23 mouse cellular contexts compared by ENCODE assay signal in genomic region chrX:12263834-12264233, GRCm38 (mm10).
DNase-seq lines count a peak whose midpoint lies in the region; ATAC-seq and TF ChIP-seq lines count a peak whose summit lies in the region.
"Had no signal": no experiment of that assay in that cellular context is flagged by ENCODE, and none has a peak within 500 bp of the region (broad histone marks: within the 10 kb centered on the region; RNA-seq: fewer than 3 reads in every experiment).

No protein-coding gene starts in this region.

- H3K9ac ChIP-seq in CH12.LX (ENCODE audit: insufficient read depth, low read depth), result no peak overlapping the region
- H3K9ac ChIP-seq in lung, postnatal 0 days (replicated peaks; ENCODE audit: low read depth), result no peak overlapping the region

- H3ac ChIP-seq in C2C12 (ENCODE audit: control insufficient read depth, insufficient read length, low read depth), result no peak overlapping the region
- no peak overlapping the region for H3ac ChIP-seq in myocyte (ENCODE audit: control insufficient read depth, insufficient read length)

- no peak for TF ChIP-seq RAD21 in CH12.LX (IDR thresholded peaks at IDR 0.05; ENCODE audit: low read depth, low read length)

- in situ Hi-C loops in CH12.LX (cut with MboI; ENCODE audit: low pct_ligation_motif_present, low pct_unique_long_range_greater_than_20kb, low sequenced_read_pairs), result loop anchor here (25.0 kb wide), 1 partner anchor 627 kb away; no protein-coding TSS in a partner anchor

- no peak for ATAC-seq in lung, postnatal 0 days
- ATAC-seq: activated CD4-positive, CD25-positive, alpha-beta regulatory T cell, adult 4 months; CD4-positive, CD25-positive, alpha-beta regulatory T cell, adult 4 months; Patski had no signal

- peaks cover 5 to 16% of the 10 kb centered on the region in 2 experiments; a peak in 3 of 4 replicates for H3K4me1 ChIP-seq in CH12.LX (ENCODE audit: control insufficient read depth in 1 of 2, insufficient read depth in 2 of 2)
- H3K4me1 ChIP-seq in lung, postnatal 0 days (ENCODE audit: insufficient read depth, low read depth, low read length), result no peaks in the 10 kb centered on the region

- dilution Hi-C loops in CH12.LX (cut with MboI; ENCODE audit: extremely low pct_ligation_motif_present, extremely low pct_unique_long_range_greater_than_20kb, low sequenced_read_pairs), result no loop called here

- no peaks in the 10 kb centered on the region for H3K79me2 ChIP-seq in C2C12 (ENCODE audit: control insufficient read depth, insufficient read depth)
- H3K79me2 ChIP-seq in CH12.LX (replicated peaks; ENCODE audit: control insufficient read depth, extremely low read depth, insufficient read depth, poor library complexity, severe bottlenecking), result no peaks in the 10 kb centered on the region
- H3K79me2 ChIP-seq in myocyte (ENCODE audit: control insufficient read depth, insufficient read depth), result no peaks in the 10 kb centered on the region

- H3K4me2 ChIP-seq in CH12.LX (ENCODE audit: insufficient read depth, low read depth, poor library complexity, severe bottlenecking), result no peak overlapping the region
- H3K4me2 ChIP-seq in myocyte (ENCODE audit: low read depth), result no peak overlapping the region
- H3K4me2 ChIP-seq in lung, postnatal 0 days (replicated peaks; ENCODE audit: low read depth, low read length), result no peak overlapping the region

- no peak overlapping the region for H3K27ac ChIP-seq in CH12.LX (ENCODE audit: insufficient read depth, low read depth)
- no peak overlapping the region for H3K27ac ChIP-seq in lung, postnatal 0 days (ENCODE audit: low read length)

- TF ChIP-seq POLR2A in CH12.LX (IDR thresholded peaks at IDR 0.05; ENCODE audit: low read depth, low read length) (no peak), myocyte (IDR thresholded peaks at IDR 0.05; ENCODE audit: insufficient read length, low read depth) (no peak)

- H3K36me3 ChIP-seq in C2C12 (ENCODE audit: control insufficient read depth, insufficient read depth) (no peaks in the 10 kb centered on the region), CH12.LX (replicated peaks in 1 of 2; ENCODE audit: control insufficient read depth in 1 of 2, insufficient read depth in 1 of 2, low read length in 1 of 2) (no peaks in the 10 kb centered on the region), myocyte (ENCODE audit: control insufficient read depth, insufficient read depth) (no peaks in the 10 kb centered on the region)
- H3K36me3 ChIP-seq in lung, postnatal 0 days (ENCODE audit: insufficient read depth, low read length), result no peaks in the 10 kb centered on the region
- H3K36me3 ChIP-seq: G1E had no signal

- H3K27me3 ChIP-seq in C2C12 (ENCODE audit: control insufficient read depth, insufficient read depth, insufficient read length) (no peaks in the 10 kb centered on the region), CH12.LX (replicated peaks) (no peaks in the 10 kb centered on the region), myocyte (ENCODE audit: control insufficient read depth, insufficient read depth, insufficient read length) (no peaks in the 10 kb centered on the region)
- H3K27me3 ChIP-seq in lung, postnatal 0 days (replicated peaks; ENCODE audit: insufficient read depth, low read length), result no peaks in the 10 kb centered on the region
- H3K27me3 ChIP-seq: Patski had no signal

- DNase-seq in CH12.LX (ENCODE audit: extremely low read depth), result no peak
- DNase-seq in c-Kit-positive CD71-positive TER-119-positive erythroid progenitor cells, embryonic 14.5 days (ENCODE audit: low spot score), result no peak
- DNase-seq in left cerebral cortex, adult 8-10 months (ENCODE audit: low spot score in 2 of 2), result no peak
- no peak for DNase-seq in lung, postnatal 0 days (ENCODE audit: low spot score)
- DNase-seq: adrenal gland, adult 2 months; adrenal gland, adult 8-10 months; adrenal gland, postnatal 10 days; adrenal gland, postnatal 14 days; adrenal gland, postnatal 25 days; adrenal gland, postnatal 36 days; B cell, adult 2 months; cerebellum, adult 11 months; cerebellum, adult 11-12 months; cerebellum, adult 18-20 months; cerebellum, adult 2 months; cerebellum, adult 8-10 months; cerebellum, adult 9-10 months had no signal

- H3K9me3 ChIP-seq in CH12.LX (replicated peaks; ENCODE audit: low read length), result no peaks in the 10 kb centered on the region
- no peaks in the 10 kb centered on the region for H3K9me3 ChIP-seq in lung, postnatal 0 days (ENCODE audit: low read length)
- H3K9me3 ChIP-seq: G1E had no signal

- 78% methylated on average over 6 of the region's 6 CpGs for WGBS in lung, postnatal 0 days

- no peak overlapping the region for H3K4me3 ChIP-seq in C2C12 (ENCODE audit: insufficient read depth, poor library complexity, severe bottlenecking)
- H3K4me3 ChIP-seq in CH12.LX (replicated peaks in 1 of 3; ENCODE audit: low read depth in 2 of 3, low read length in 2 of 3, poor library complexity in 1 of 3), result no peak overlapping the region
- no peak overlapping the region for H3K4me3 ChIP-seq in myocyte
- no peak overlapping the region for H3K4me3 ChIP-seq in lung, postnatal 0 days (ENCODE audit: low read depth, low read length)

- no peaks in the 10 kb centered on the region for H3K79me3 ChIP-seq in C2C12 (ENCODE audit: low read depth)

- TF ChIP-seq CTCF in C2C12 (IDR thresholded peaks at IDR 0.05; ENCODE audit: control insufficient read depth, insufficient read depth, insufficient read length) (no peak), CH12.LX (conservative IDR thresholded peaks at IDR 0.05 in 1 of 2, IDR thresholded peaks at IDR 0.05 in 1 of 2; ENCODE audit: low read depth in 2 of 2, low read length in 2 of 2) (no peak)
- no peak for TF ChIP-seq CTCF in lung, postnatal 0 days (IDR thresholded peaks at IDR 0.05)

- TF ChIP-seq EP300 in CH12.LX (IDR thresholded peaks at IDR 0.05; ENCODE audit: low read length), result 0 out of 2 replicates have a peak, but pooled peaks have one; percentile 22
- no peak for TF ChIP-seq EP300 in lung, postnatal 0 days (IDR thresholded peaks at IDR 0.05)

TF ChIP-seq in C2C12, 6 proteins besides CTCF, POLR2A, EP300 and RAD21:
- TF ChIP-seq FOSL1 (IDR thresholded peaks at IDR 0.05; ENCODE audit: insufficient read depth, low read length, poor library complexity, severe bottlenecking), result no peak
- TF ChIP-seq MYOG (IDR thresholded peaks at IDR 0.05; ENCODE audit: control insufficient read depth, extremely low read depth, insufficient read length), result no peak
- TF ChIP-seq USF1 (IDR thresholded peaks at IDR 0.05; ENCODE audit: low read depth), result no peak
- peak; percentile 51 for TF ChIP-seq MYOD1 (IDR thresholded peaks at IDR 0.05; ENCODE audit: control insufficient read depth, insufficient read length, low read depth)
- no peak for TF ChIP-seq CEBPB (IDR thresholded peaks at IDR 0.05; ENCODE audit: low read depth)

TF ChIP-seq in CH12.LX, 34 proteins besides CTCF, POLR2A, EP300 and RAD21:
- TF ChIP-seq USF1 (IDR thresholded peaks at IDR 0.05; ENCODE audit: low read depth, low read length) (no peak), MYC (IDR thresholded peaks at IDR 0.05; ENCODE audit: low read depth, low read length) (no peak), POLR2AphosphoS2 (IDR thresholded peaks at IDR 0.05; ENCODE audit: low read depth, low read length) (no peak), TBP (conservative IDR thresholded peaks at IDR 0.05; ENCODE audit: low read depth, low read length) (no peak), CHD1 (IDR thresholded peaks at IDR 0.05; ENCODE audit: low read depth, low read length) (no peak), MEF2A (IDR thresholded peaks at IDR 0.05; ENCODE audit: borderline replicate concordance, low read depth, low read length) (no peak)

TF ChIP-seq in myocyte, 11 proteins besides CTCF, POLR2A, EP300 and RAD21:
- TF ChIP-seq MYOG (IDR thresholded peaks at IDR 0.05; ENCODE audit: control insufficient read depth in 1 of 3, insufficient read depth in 1 of 3, insufficient read length in 2 of 3, low read depth in 2 of 3) (peak in 2 of 3 experiments; percentile 60 to 86), MYOD1 (IDR thresholded peaks at IDR 0.05; ENCODE audit: control insufficient read depth in 1 of 3, insufficient read length in 2 of 3, low read depth in 2 of 3) (peak in 2 of 3 experiments; percentile 70 to 79), POLR2AphosphoS2 (IDR thresholded peaks at IDR 0.05; ENCODE audit: insufficient read length, low read depth) (no peak), CEBPB (IDR thresholded peaks at IDR 0.05; ENCODE audit: insufficient read depth, poor library complexity, severe bottlenecking) (no peak), E2F4 (IDR thresholded peaks at IDR 0.05; ENCODE audit: insufficient read depth) (no peak), USF1 (IDR thresholded peaks at IDR 0.05; ENCODE audit: low read depth) (no peak), TCF3 (IDR thresholded peaks at IDR 0.05; ENCODE audit: insufficient read length, low read depth) (no peak), TCF12 (IDR thresholded peaks at IDR 0.05; ENCODE audit: insufficient read depth, poor library complexity, severe bottlenecking) (no peak)
